Mouse (Mus musculus): ENCODE data around the gene Myl9.

Gene Myl9

GRCm38 (mm10) chr2:156764022-156764421, 11.2 kb upstream of the Myl9 start:
- DNase-seq (ENCODE audit: inconsistent ontology term): no peak

GRCm38 (mm10) chr2:156764747-156765146, 10.5 kb upstream of the Myl9 start:
- no peak for DNase-seq (ENCODE audit: inconsistent ontology term)

- no peak for DNase-seq (ENCODE audit: inconsistent ontology term)
Measured at GRCm38 (mm10) chr2:156765593-156765992, 9.6 kb upstream of the Myl9 start.

GRCm38 (mm10) chr2:156766227-156767019, 8.8 kb upstream of the Myl9 start:
- no peak for DNase-seq (ENCODE audit: inconsistent ontology term)

- DNase-seq (ENCODE audit: inconsistent ontology term): no peak
Measured at GRCm38 (mm10) chr2:156767108-156767507, 8.1 kb upstream of the Myl9 start.

GRCm38 (mm10) chr2:156769274-156769673, 5.9 kb upstream of the Myl9 start:
- no peak for DNase-seq (ENCODE audit: inconsistent ontology term)

- DNase-seq (ENCODE audit: inconsistent ontology term): no peak
Measured at GRCm38 (mm10) chr2:156773470-156773869, 1.8 kb upstream of the Myl9 start.

GRCm38 (mm10) chr2:156774035-156774737, 1.0 kb upstream of the Myl9 start:
- DNase-seq (ENCODE audit: inconsistent ontology term): no peak

- DNase-seq (ENCODE audit: inconsistent ontology term): no peak
Measured at GRCm38 (mm10) chr2:156775455-156776435, 525 bp downstream of the Myl9 start.

- no peak for DNase-seq (ENCODE audit: inconsistent ontology term)
Measured at GRCm38 (mm10) chr2:156776907-156777306, 1.7 kb downstream of the Myl9 start.

GRCm38 (mm10) chr2:156777326-156778004, 2.2 kb downstream of the Myl9 start:
- no peak for DNase-seq (ENCODE audit: inconsistent ontology term)

- no peak for DNase-seq (ENCODE audit: inconsistent ontology term)
Measured at GRCm38 (mm10) chr2:156778571-156778970, 3.4 kb downstream of the Myl9 start.

GRCm38 (mm10) chr2:156779036-156779435, 3.8 kb downstream of the Myl9 start:
- DNase-seq (ENCODE audit: inconsistent ontology term): no peak

- DNase-seq (ENCODE audit: inconsistent ontology term): no peak
Measured at GRCm38 (mm10) chr2:156779488-156779887, 4.3 kb downstream of the Myl9 start.

- DNase-seq (ENCODE audit: inconsistent ontology term): no peak
Measured at GRCm38 (mm10) chr2:156780129-156780528, 4.9 kb downstream of the Myl9 start.

GRCm38 (mm10) chr2:156780752-156781151, 5.5 kb downstream of the Myl9 start:
- DNase-seq (ENCODE audit: inconsistent ontology term): no peak

- no peak for DNase-seq (ENCODE audit: inconsistent ontology term)
Measured at GRCm38 (mm10) chr2:156781281-156781680, 6.1 kb downstream of the Myl9 start.

- DNase-seq (ENCODE audit: inconsistent ontology term): no peak
Measured at GRCm38 (mm10) chr2:156781836-156782480, 6.7 kb downstream of the Myl9 start.

GRCm38 (mm10) chr2:156782481-156783348, 7.5 kb downstream of the Myl9 start:
- no peak for DNase-seq (ENCODE audit: inconsistent ontology term)

- DNase-seq (ENCODE audit: inconsistent ontology term): no peak
Measured at GRCm38 (mm10) chr2:156783349-156783728, 8.1 kb downstream of the Myl9 start.
